ENCODE assay signal across 17 mouse cellular contexts in the genomic region with DNA sequence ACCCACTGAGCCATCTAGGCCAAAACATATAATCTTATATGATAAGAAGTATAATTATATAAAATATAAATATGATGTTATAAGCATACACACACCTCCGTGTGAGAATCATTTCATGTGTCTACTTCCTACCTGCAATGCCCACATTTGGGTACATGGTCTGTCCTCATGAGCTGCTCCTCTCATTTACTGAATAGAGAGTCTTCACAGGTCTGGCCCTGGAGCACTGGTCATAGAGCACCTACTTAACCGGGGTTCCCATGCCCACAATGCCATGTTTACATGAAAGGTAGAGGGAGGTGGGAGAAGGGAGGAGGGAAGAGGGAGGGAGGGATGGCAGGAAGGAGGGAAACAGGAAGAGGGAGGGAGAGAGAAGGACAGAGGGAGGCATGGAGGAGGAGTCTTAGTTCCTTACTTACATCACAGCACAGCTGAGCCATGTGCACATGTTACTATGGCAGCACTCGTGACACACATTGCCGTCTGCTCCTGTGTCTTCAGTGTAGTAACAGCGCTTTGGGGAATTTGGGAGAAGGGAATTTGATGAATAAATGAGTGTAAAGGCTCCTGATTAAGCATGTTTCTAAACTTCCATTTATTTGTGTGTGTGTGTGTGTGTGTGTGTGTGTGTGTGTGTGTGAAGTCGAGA.
DNase-seq lines count a peak whose midpoint lies in the region; ATAC-seq and TF ChIP-seq lines count a peak whose summit lies in the region.
"Had no signal": no experiment of that assay in that cellular context is flagged by ENCODE, and none has a peak within 500 bp of the region (broad histone marks: within the 10 kb centered on the region; RNA-seq: fewer than 3 reads in every experiment).

No protein-coding gene starts in this region.

- H3K9me3 ChIP-seq in MEL (replicated peaks; ENCODE audit: insufficient read depth, low read length): no peaks in the 10 kb centered on the region
- no peaks in the 10 kb centered on the region for H3K9me3 ChIP-seq in forebrain, embryonic 12.5 days
- H3K9me3 ChIP-seq in midbrain, postnatal 0 days (ENCODE audit: low read length): no peaks in the 10 kb centered on the region

- H3K4me1 ChIP-seq in MEL (ENCODE audit: control insufficient read depth in 1 of 2, insufficient read depth in 2 of 2, low read length in 2 of 2): peaks cover 0 to 3% of the 10 kb centered on the region in 2 experiments; a peak in 1 of 4 replicates
- peaks cover 14% of the 10 kb centered on the region for H3K4me1 ChIP-seq in forebrain, embryonic 12.5 days
- H3K4me1 ChIP-seq in midbrain, postnatal 0 days (ENCODE audit: insufficient read depth, low read length): no peaks in the 10 kb centered on the region

- no peak for TF ChIP-seq POLR2A in MEL (IDR thresholded peaks at IDR 0.05; ENCODE audit: control insufficient read depth in 1 of 2, insufficient read depth in 1 of 2, low read depth in 1 of 2, low read length in 2 of 2, poor library complexity in 1 of 2)

- no peaks in the 10 kb centered on the region for H3K79me2 ChIP-seq in MEL (ENCODE audit: control insufficient read depth, insufficient read depth, low read length, poor library complexity)

- peak; percentile 41 for DNase-seq in layer of hippocampus, adult 9-11 months
- DNase-seq in layer of hippocampus, adult 2 months (ENCODE audit: low spot score in 2 of 2): no peak
- DNase-seq in MEL (ENCODE audit: low read depth, low spot score): peak; percentile 4
- peak; percentile 51 for DNase-seq in midbrain, postnatal 0 days (ENCODE audit: low spot score)
- DNase-seq in embryo, embryonic 10 days (ENCODE audit: low spot score): no peak
- DNase-seq in testis, postnatal 10 days (ENCODE audit: low spot score): no peak
- DNase-seq in kidney, postnatal 25 days: no peak
- DNase-seq: adrenal gland, postnatal 14 days; cerebellum, adult 11 months; heart, postnatal 36 days; kidney, adult 9 months; lung, postnatal 36 days had no signal

- H3K4me2 ChIP-seq in forebrain, embryonic 12.5 days: no peak overlapping the region
- H3K4me2 ChIP-seq in midbrain, postnatal 0 days (ENCODE audit: low read depth, low read length, poor library complexity, severe bottlenecking): no peak overlapping the region
- H3K4me2 ChIP-seq: liver, embryonic 11.5 days had no signal

- no peak for TF ChIP-seq EP300 in MEL (IDR thresholded peaks at IDR 0.05; ENCODE audit: low read depth in 1 of 2, low read length in 2 of 2)

- TF ChIP-seq CTCF in layer of hippocampus, adult 2 months (conservative IDR thresholded peaks at IDR 0.05): no peak
- TF ChIP-seq CTCF in MEL (IDR thresholded peaks at IDR 0.05 in 2 of 3, conservative IDR thresholded peaks at IDR 0.05 in 1 of 3; ENCODE audit: control insufficient read depth in 1 of 3, insufficient read depth in 1 of 3, low read depth in 2 of 3, low read length in 3 of 3, poor library complexity in 1 of 3, severe bottlenecking in 1 of 3): no peak
- TF ChIP-seq CTCF in midbrain, postnatal 0 days (IDR thresholded peaks at IDR 0.05): no peak

- peaks cover 0 to 2% of the 10 kb centered on the region in 2 experiments; a peak in 1 of 4 replicates for H3K36me3 ChIP-seq in MEL (ENCODE audit: control insufficient read depth in 1 of 2, insufficient read depth in 2 of 2, low read length in 2 of 2)
- no peaks in the 10 kb centered on the region for H3K36me3 ChIP-seq in forebrain, embryonic 12.5 days (replicated peaks)
- H3K36me3 ChIP-seq in midbrain, postnatal 0 days (ENCODE audit: insufficient read depth, low read length): no peaks in the 10 kb centered on the region

- TF ChIP-seq RAD21 in MEL (IDR thresholded peaks at IDR 0.05; ENCODE audit: low read depth, low read length): no peak

- no peaks in the 10 kb centered on the region; a peak in 1 of 4 replicates for H3K27me3 ChIP-seq in MEL (ENCODE audit: control insufficient read depth in 1 of 2, insufficient read depth in 2 of 2, low read length in 2 of 2)
- no peaks in the 10 kb centered on the region for H3K27me3 ChIP-seq in forebrain, embryonic 12.5 days
- no peaks in the 10 kb centered on the region for H3K27me3 ChIP-seq in midbrain, postnatal 0 days (ENCODE audit: insufficient read depth, low read length)
- H3K27me3 ChIP-seq: Patski had no signal

- ATAC-seq in forebrain, embryonic 12.5 days (ENCODE audit: low FRiP score): peak; percentile 47; the same call in 1 of the 2 replicates
- ATAC-seq in midbrain, postnatal 0 days (ENCODE audit: low FRiP score): no peak
- ATAC-seq: Patski had no signal

- H3K9ac ChIP-seq in MEL (ENCODE audit: control insufficient read depth, low read depth, low read length, poor library complexity, severe bottlenecking): no peak overlapping the region
- no peak overlapping the region for H3K9ac ChIP-seq in forebrain, embryonic 12.5 days
- H3K9ac ChIP-seq in midbrain, postnatal 0 days (replicated peaks; ENCODE audit: low read length, poor library complexity, severe bottlenecking): no peak overlapping the region

- no peak overlapping the region for H3K27ac ChIP-seq in layer of hippocampus, adult 2 months
- no peak overlapping the region for H3K27ac ChIP-seq in MEL (ENCODE audit: control insufficient read depth, low read depth, low read length)
- no peak overlapping the region for H3K27ac ChIP-seq in forebrain, embryonic 12.5 days
- no peak overlapping the region for H3K27ac ChIP-seq in midbrain, postnatal 0 days (ENCODE audit: low read depth, low read length)
- H3K27ac ChIP-seq: left cerebral cortex, adult 2 months; stomach, postnatal 0 days had no signal

- no peak overlapping the region for H3K4me3 ChIP-seq in layer of hippocampus, adult 2 months
- H3K4me3 ChIP-seq in MEL (ENCODE audit: control insufficient read depth in 1 of 2, insufficient read depth in 1 of 2, low read depth in 2 of 2, low read length in 2 of 2): no peak overlapping the region
- H3K4me3 ChIP-seq in forebrain, embryonic 12.5 days (replicated peaks): no peak overlapping the region
- H3K4me3 ChIP-seq in midbrain, postnatal 0 days (ENCODE audit: low read depth, low read length): no peak overlapping the region
- H3K4me3 ChIP-seq: left cerebral cortex, adult 2 months had no signal

- WGBS in forebrain, embryonic 12.5 days: 80% methylated on average over 6 of the region's 6 CpGs
- WGBS in midbrain, postnatal 0 days: 74% methylated on average over 6 of the region's 6 CpGs

TF ChIP-seq in MEL, 35 proteins besides CTCF, POLR2A, EP300 and RAD21:
- no peak for TF ChIP-seq ZC3H11A (IDR thresholded peaks at IDR 0.05; ENCODE audit: low read depth, low read length)
- TF ChIP-seq TCF12 (IDR thresholded peaks at IDR 0.05; ENCODE audit: low read depth, low read length): no peak
- TF ChIP-seq ELF1 (IDR thresholded peaks at IDR 0.05; ENCODE audit: low read depth, low read length): no peak
- TF ChIP-seq RCOR1 (IDR thresholded peaks at IDR 0.05; ENCODE audit: low read depth, low read length): no peak
- no peak for TF ChIP-seq KAT2A (conservative IDR thresholded peaks at IDR 0.05; ENCODE audit: low read depth, low read length)

Comparison
In these comparisons a context has a peak if more than half of its experiments do, and no peak if none do; other contexts are left out.
1. DNase-seq: peak in layer of hippocampus, adult 9-11 months (single experiment), MEL (single experiment) and midbrain, postnatal 0 days (single experiment); none in layer of hippocampus, adult 2 months (0 of 2), embryo, embryonic 10 days (single experiment), testis, postnatal 10 days (single experiment) and kidney, postnatal 25 days (0 of 2).